10 mouse cellular contexts compared by ENCODE assay signal in the genomic region with DNA sequence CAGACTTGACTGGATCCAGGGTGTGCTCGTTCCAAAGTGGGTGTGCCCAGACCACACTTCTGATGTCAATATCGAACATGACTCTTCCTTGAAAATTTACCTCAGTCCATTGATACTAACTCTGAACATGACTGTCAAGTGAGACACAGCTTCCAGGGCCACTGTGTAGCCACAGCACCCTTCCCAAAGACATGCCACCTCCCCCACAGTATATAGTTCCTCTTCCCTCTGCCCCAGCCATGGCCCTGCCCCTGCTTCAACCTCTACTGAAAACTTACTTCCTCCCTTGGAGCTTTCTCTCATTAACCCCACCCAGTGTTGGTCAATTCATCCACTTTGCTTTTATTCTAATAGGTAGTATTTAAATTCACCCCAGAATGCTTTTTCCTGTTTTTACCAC. TPM values are rescaled to one million over a fixed set of nuclear protein-coding genes. Genes with fewer than 3 reads are reported as not detected.
DNase-seq lines count a peak whose midpoint lies in the region; TF ChIP-seq lines count a peak whose summit lies in the region.
"Had no signal": no experiment of that assay in that cellular context is flagged by ENCODE, and none has a peak within 500 bp of the region (broad histone marks: within the 10 kb centered on the region; RNA-seq: fewer than 3 reads in every experiment).

No protein-coding gene starts in this region.

- peak overlapping the region; percentile 87 for H3K27ac ChIP-seq in gastrocnemius, adult 2 months

- no peak for TF ChIP-seq CTCF in gastrocnemius, adult 2 months (IDR thresholded peaks at IDR 0.05)

- intact Hi-C loops in gastrocnemius, adult 2 months (cut with DNase I), result loop anchor here (5.0 kb wide), 1 partner anchor 34 kb away; a partner anchor contains a TSS

- H3K4me3 ChIP-seq in gastrocnemius, adult 2 months, result peak overlapping the region; percentile 51

- DNase-seq in gastrocnemius, adult 2 months, result peak; percentile 39
- no peak for DNase-seq in gastrocnemius, postnatal 10 days
- peak; percentile 20 for DNase-seq in right cerebral cortex, postnatal 14 days
- DNase-seq in right cerebral cortex, postnatal 36 days (ENCODE audit: low spot score in 2 of 2), result no peak
- DNase-seq in lung, postnatal 36 days, result peak; percentile 77
- DNase-seq in thymus, postnatal 36 days, result peak; percentile 70 to 79
- no peak for DNase-seq in adipocyte (ENCODE audit: low spot score)
- DNase-seq in left cerebral cortex, adult 8-10 months (ENCODE audit: low spot score in 2 of 2), result no peak
- DNase-seq: embryo, embryonic 11 days; midbrain, embryonic 14.5 days had no signal

RNA-seq across cellular contexts. Expression of a gene that starts 34.0 kb away (rescaled TPM):
- 1 to 10 TPM; 7.9 to 8.5 TPM for total RNA-seq in gastrocnemius, adult 2 months (2021)
- total RNA-seq in gastrocnemius, postnatal 10 days (2021), result 10 to 100 TPM; 17.2 to 19.9 TPM
- total RNA-seq in left cerebral cortex, adult 8-10 months (2022), result 1 to 10 TPM; 4.2 to 7.7 (median 6.6) TPM

Comparison
In these comparisons a context has a peak if more than half of its experiments do, and no peak if none do; other contexts are left out.
1. DNase-seq: peak in gastrocnemius, adult 2 months (single experiment), right cerebral cortex, postnatal 14 days (single experiment), lung, postnatal 36 days (single experiment) and thymus, postnatal 36 days (2 of 2); none in gastrocnemius, postnatal 10 days (single experiment), right cerebral cortex, postnatal 36 days (0 of 2), adipocyte (single experiment) and left cerebral cortex, adult 8-10 months (0 of 2).